Mouse (Mus musculus) right cerebral cortex, adult 18-20 months (tissue): ENCODE data around the gene Iqck.
A peak's percentile ranks its signal among the peaks of the same experiment; 100 is the strongest.

Experiments
- DNase-seq: peaks from one replicate; pipeline ENCODE4 v3.0.0; 2022; ENCODE audit warnings: mixed read lengths

The Iqck gene

GRCm38 (mm10) chr7:118992623-118993405 lies 137.3 kb downstream of the Iqck start:
- DNase-seq, result no peak

- DNase-seq, result no peak
Measured at GRCm38 (mm10) chr7:118993597-118994230, 138.2 kb downstream of the Iqck start.

- no peak for DNase-seq
Measured at GRCm38 (mm10) chr7:118994231-118994842, 138.8 kb downstream of the Iqck start.

GRCm38 (mm10) chr7:118995007-118995406 lies 139.5 kb downstream of the Iqck start, which contains the start of gene Gprc5b:
Gene Gprc5b (minus strand): TSS chr7:118995211.
- DNase-seq, result peak; percentile 81

GRCm38 (mm10) chr7:118995671-118996070 lies 140.1 kb downstream of the Iqck start:
- no peak for DNase-seq

- peak; percentile 81 for DNase-seq
Measured at GRCm38 (mm10) chr7:118996137-118996837, 140.7 kb downstream of the Iqck start.

GRCm38 (mm10) chr7:118999857-119000256 lies 144.3 kb downstream of the Iqck start:
- DNase-seq, result no peak

GRCm38 (mm10) chr7:119001965-119002364 lies 146.4 kb downstream of the Iqck start:
- no peak for DNase-seq

GRCm38 (mm10) chr7:119002501-119002900 lies 146.9 kb downstream of the Iqck start:
- DNase-seq, result no peak

GRCm38 (mm10) chr7:119010854-119011529 lies 155.4 kb downstream of the Iqck start:
- peak; percentile 62 for DNase-seq

- peak; percentile 14 for DNase-seq
Measured at GRCm38 (mm10) chr7:119015736-119016135, 160.2 kb downstream of the Iqck start.

GRCm38 (mm10) chr7:119019537-119019936 lies 164.0 kb downstream of the Iqck start:
- peak; percentile 20 for DNase-seq
